Mouse (Mus musculus) midbrain, embryonic 12.5 days (tissue): ENCODE measurements around the gene Kif1bp. TPM values are rescaled to one million over a fixed set of nuclear protein-coding genes. Genes with fewer than 3 reads are reported as not detected.
"Not testable (repeated sequence)": the region's sequence is repeated elsewhere in the genome, so short reads cannot be mapped to it uniquely, and the experiment has no call there.

Experiments
- ATAC-seq: fragments of 200-750 bp; cut with Nextera tagmentation; 2 replicates; pipeline ENCODE4 v1.8.0; 2017; ENCODE audit warnings: low read depth, moderate TSS enrichment, moderate library complexity; ENCODE audit not compliant: low FRiP score
- H3K27ac ChIP-seq: fragments of 300-500 bp; sonication (generic); replicated peaks from 2 replicates; pipeline ENCODE4 v1.5.1; 2016; ENCODE audit warnings: mild to moderate bottlenecking
- H3K27me3 ChIP-seq: fragments of 300-500 bp; sonication (generic); 2 replicates; pipeline ENCODE4 v1.6.1; 2016; ENCODE audit warnings: mild to moderate bottlenecking
- H3K36me3 ChIP-seq: fragments of 300-500 bp; sonication (generic); 2 replicates; pipeline ENCODE4 v1.6.1; 2016
- H3K4me1 ChIP-seq: fragments of 300-500 bp; sonication (generic); 2 replicates; pipeline ENCODE4 v1.6.1; 2016
- H3K4me2 ChIP-seq: fragments of 300-500 bp; sonication (generic); replicated peaks from 2 replicates; pipeline ENCODE4 v1.6.1; 2016; ENCODE audit warnings: mild to moderate bottlenecking, moderate library complexity
- H3K4me3 ChIP-seq: fragments of 300-500 bp; sonication (generic); 2 replicates; pipeline ENCODE4 v1.5.1; 2016; ENCODE audit warnings: mild to moderate bottlenecking
- H3K9ac ChIP-seq: fragments of 300-500 bp; sonication (generic); replicated peaks from 2 replicates; pipeline ENCODE4 v1.6.1; 2016; ENCODE audit warnings: mild to moderate bottlenecking, moderate library complexity
- H3K9me3 ChIP-seq: fragments of 300-500 bp; sonication (generic); 2 replicates; pipeline ENCODE4 v1.6.1; 2016; ENCODE audit warnings: mild to moderate bottlenecking
- WGBS: fragments of 180-500 bp; shearing (Covaris S2); methylation state at CpG from one replicate; pipeline ENCODE4 v1.1.7; 2016; 5-methylcytosine and 5-hydroxymethylcytosine counted together
- polyA plus RNA-seq: library from polyadenylated mRNA; unstranded; fragments of >200 nt; fragmentation: Nextera tagmentation; extraction: Ambion mirVana; gene quantifications from 2 replicates; pipeline ENCODE4 v1.2.1, GENCODE M21; 2016

Gene Kif1bp
- polyA plus RNA-seq, 1 experiment from 2014 or later = 66.3 TPM

GRCm38 (mm10) chr10:62505224-62505983 lies 72.9 kb downstream of the Kif1bp start:
- H3K4me3 ChIP-seq = no peak overlapping the region
- H3K36me3 ChIP-seq = no peaks in the 10 kb centered on the region

GRCm38 (mm10) chr10:62503836-62504628 lies 74.2 kb downstream of the Kif1bp start:
- H3K9ac ChIP-seq = no peak overlapping the region
- peaks cover 3% of the 10 kb centered on the region for H3K4me1 ChIP-seq
- no peak overlapping the region for H3K4me2 ChIP-seq
- no peaks in the 10 kb centered on the region for H3K9me3 ChIP-seq
- H3K4me3 ChIP-seq = no peak overlapping the region
- no peaks in the 10 kb centered on the region for H3K36me3 ChIP-seq
- ATAC-seq = no peak
- H3K27me3 ChIP-seq = peaks cover 14% of the 10 kb centered on the region
- 73% methylated on average over 12 of the region's 12 CpGs for WGBS
- no peak overlapping the region for H3K27ac ChIP-seq

More at GRCm38 (mm10) chr10:62505224-62505983, 72.9 kb downstream of the Kif1bp start:
- Histone ChIP-seq H3K4me2 (no peak overlapping the region), H3K4me1 (peaks cover 3% of the 10 kb centered on the region; the same call in 1 of the 2 replicates), H3K9me3 (no peaks in the 10 kb centered on the region), H3K9ac (no peak overlapping the region), H3K27ac (no peak overlapping the region), H3K27me3 (peaks cover 16% of the 10 kb centered on the region)
- ATAC-seq = no peak
- WGBS = 76% methylated on average over 9 of the region's 9 CpGs

GRCm38 (mm10) chr10:62503353-62503752 lies 74.9 kb downstream of the Kif1bp start:
- H3K27me3 ChIP-seq = peaks cover 8% of the 10 kb centered on the region
- ATAC-seq = no peak

GRCm38 (mm10) chr10:62501951-62502350 lies 76.3 kb downstream of the Kif1bp start:
- Histone ChIP-seq H3K4me3 (no peak overlapping the region), H3K27me3 (0 out of 2 replicates have a peak, but pooled peaks cover 1% of the 10 kb centered on the region), H3K9ac (no peak overlapping the region), H3K4me2 (no peak overlapping the region), H3K4me1 (no peaks in the 10 kb centered on the region; the same call in 1 of the 2 replicates), H3K27ac (no peak overlapping the region), H3K36me3 (no peaks in the 10 kb centered on the region), H3K9me3 (no peaks in the 10 kb centered on the region)
- ATAC-seq = no peak
- 87% methylated on average over 7 of the region's 7 CpGs for WGBS

More at GRCm38 (mm10) chr10:62503353-62503752, 74.9 kb downstream of the Kif1bp start:
- Histone ChIP-seq H3K9ac (no peak overlapping the region), H3K4me3 (no peak overlapping the region), H3K4me2 (no peak overlapping the region), H3K36me3 (no peaks in the 10 kb centered on the region), H3K9me3 (no peaks in the 10 kb centered on the region), H3K4me1 (peaks cover 3% of the 10 kb centered on the region), H3K27ac (no peak overlapping the region)
- 75% methylated on average over 4 of the region's 4 CpGs for WGBS

GRCm38 (mm10) chr10:62500916-62501615 lies 77.2 kb downstream of the Kif1bp start:
- H3K27ac ChIP-seq = no peak overlapping the region
- ATAC-seq = no peak
- H3K36me3 ChIP-seq = no peaks in the 10 kb centered on the region
- H3K9ac ChIP-seq = no peak overlapping the region
- no peaks in the 10 kb centered on the region for H3K9me3 ChIP-seq
- no peak overlapping the region for H3K4me3 ChIP-seq
- no peaks in the 10 kb centered on the region; the same call in 1 of the 2 replicates for H3K4me1 ChIP-seq
- 90% methylated on average over 9 of the region's 9 CpGs for WGBS
- H3K27me3 ChIP-seq = no peaks in the 10 kb centered on the region
- H3K4me2 ChIP-seq = no peak overlapping the region

GRCm38 (mm10) chr10:62500088-62500915 lies 78.0 kb downstream of the Kif1bp start:
- H3K36me3 ChIP-seq = no peaks in the 10 kb centered on the region
- ATAC-seq = peak; percentile 60; the same call in 1 of the 2 replicates
- no peak overlapping the region for H3K4me3 ChIP-seq
- no peaks in the 10 kb centered on the region for H3K27me3 ChIP-seq
- 23% methylated on average over 15 of the region's 15 CpGs for WGBS
- H3K4me1 ChIP-seq = no peaks in the 10 kb centered on the region; the same call in 1 of the 2 replicates
- no peak overlapping the region for H3K9ac ChIP-seq
- peak overlapping the region; percentile 28 for H3K4me2 ChIP-seq
- no peak overlapping the region for H3K27ac ChIP-seq
- no peaks in the 10 kb centered on the region for H3K9me3 ChIP-seq

- WGBS = 85% methylated on average over 3 of the region's 3 CpGs
- H3K27me3 ChIP-seq, ATAC-seq, H3K4me3 ChIP-seq, H3K27ac ChIP-seq, H3K36me3 ChIP-seq, H3K9me3 ChIP-seq, H3K9ac ChIP-seq, H3K4me2 ChIP-seq, H3K4me1 ChIP-seq: not testable (repeated sequence)
Measured at GRCm38 (mm10) chr10:62491681-62492080, 86.6 kb downstream of the Kif1bp start.

Other genes starting within 250 kb of the Kif1bp start
- gene Hk1, start 198.5 kb downstream of the Kif1bp start, polyA plus RNA-seq = 40.6 and 44.5 TPM in 2 replicates
- 0.18 and 0.52 TPM in 2 replicates for gene Hkdc1, start 156.0 kb downstream of the Kif1bp start, polyA plus RNA-seq
- 1.1 and 1.3 TPM in 2 replicates for gene 4930507D05Rik, start 129.0 kb downstream of the Kif1bp start, polyA plus RNA-seq
- gene Supv3l1, start 128.7 kb downstream of the Kif1bp start, polyA plus RNA-seq = 27.9 and 29.2 TPM in 2 replicates
- gene Vps26a, start 91.7 kb downstream of the Kif1bp start, polyA plus RNA-seq = 80.7 and 84.2 TPM in 2 replicates
- gene Srgn, start 51.0 kb downstream of the Kif1bp start, polyA plus RNA-seq = 6.1 and 6.6 TPM in 2 replicates
- gene Ddx21, start 23.8 kb upstream of the Kif1bp start, polyA plus RNA-seq = 27.4 and 29.2 TPM in 2 replicates
- gene Ddx50, start 72.8 kb upstream of the Kif1bp start, polyA plus RNA-seq = 122 and 137 TPM in 2 replicates
- 2.1 and 2.8 TPM in 2 replicates for gene Stox1, start 147.7 kb upstream of the Kif1bp start, polyA plus RNA-seq
- gene Ccar1, start 213.8 kb upstream of the Kif1bp start, polyA plus RNA-seq = 151 and 157 TPM in 2 replicates